Mouse (Mus musculus) heart, adult 11 months (tissue): ENCODE measurements at regions not wholly inside any gene's neighbourhood (a gene's known extent, or its start where the extent isn't known, plus 50 kb on each side); places are given as distances from the start of the nearest gene placed in this dataset.

Experiments
- DNase-seq: peaks from one replicate; pipeline ENCODE4 v3.0.0; 2022

GRCm38 (mm10) chr2:133452947-133453346, 99.0 kb upstream of the Bmp2 start:
- peak; percentile 46 for DNase-seq

GRCm38 (mm10) chr2:133455484-133456170, 96.3 kb upstream of the Bmp2 start:
- no peak for DNase-seq

GRCm38 (mm10) chr2:133456785-133457184, 95.2 kb upstream of the Bmp2 start:
- DNase-seq: no peak

GRCm38 (mm10) chr2:133458735-133459134, 93.2 kb upstream of the Bmp2 start:
- DNase-seq: no peak

GRCm38 (mm10) chr2:133460814-133461213, 91.1 kb upstream of the Bmp2 start:
- no peak for DNase-seq

GRCm38 (mm10) chr2:133462378-133462777, 89.6 kb upstream of the Bmp2 start:
- DNase-seq: no peak

- DNase-seq: no peak
Observed at GRCm38 (mm10) chr2:133467170-133468168, 84.5 kb upstream of the Bmp2 start.

GRCm38 (mm10) chr2:133472966-133473744, 78.8 kb upstream of the Bmp2 start:
- no peak for DNase-seq

- DNase-seq: no peak
Observed at GRCm38 (mm10) chr2:133474174-133474573, 77.8 kb upstream of the Bmp2 start.

- DNase-seq: no peak
Observed at GRCm38 (mm10) chr2:133480870-133481269, 71.1 kb upstream of the Bmp2 start.

- DNase-seq: no peak
Observed at GRCm38 (mm10) chr2:133481305-133481704, 70.7 kb upstream of the Bmp2 start.

GRCm38 (mm10) chr2:133481785-133482184, 70.2 kb upstream of the Bmp2 start:
- no peak for DNase-seq

- DNase-seq: peak; percentile 96
Observed at GRCm38 (mm10) chr2:133495443-133495842, 56.5 kb upstream of the Bmp2 start.

GRCm38 (mm10) chr2:133496389-133496788, 55.6 kb upstream of the Bmp2 start:
- no peak for DNase-seq

- DNase-seq: no peak
Observed at GRCm38 (mm10) chr2:133497071-133497470, 54.9 kb upstream of the Bmp2 start.

GRCm38 (mm10) chr2:133497541-133498185, 54.3 kb upstream of the Bmp2 start:
- no peak for DNase-seq

- DNase-seq: no peak
Observed at GRCm38 (mm10) chr2:133498186-133498571, 53.8 kb upstream of the Bmp2 start.

GRCm38 (mm10) chr2:133498717-133499143, 53.2 kb upstream of the Bmp2 start:
- DNase-seq: no peak

- no peak for DNase-seq
Observed at GRCm38 (mm10) chr2:133499904-133500303, 52.1 kb upstream of the Bmp2 start.
